Mouse (Mus musculus) hindbrain, postnatal 0 days (tissue): Measurements from ENCODE around the gene Gm10945. TPM values are rescaled to one million over a fixed set of nuclear protein-coding genes. Genes with fewer than 3 reads are reported as not detected.

Experiments
- ATAC-seq: fragments of 200-750 bp; cut with Nextera tagmentation; 2 replicates; pipeline ENCODE4 v1.8.0; 2017; ENCODE audit warnings: mild to moderate bottlenecking, moderate TSS enrichment, moderate library complexity
- DNase-seq: peaks from one replicate; pipeline ENCODE4 v3.0.0-alpha.2; 2015; ENCODE audit warnings: low spot score
- H3K27ac ChIP-seq: fragments of 300-500 bp; sonication (generic); 2 replicates; pipeline ENCODE4 v1.5.1; 2014; ENCODE audit warnings: mild to moderate bottlenecking
- H3K27me3 ChIP-seq: fragments of 300-500 bp; sonication (generic); 2 replicates; pipeline ENCODE4 v1.6.1; 2014; ENCODE audit warnings: low read length, mixed read lengths; ENCODE audit not compliant: insufficient read depth
- H3K36me3 ChIP-seq: fragments of 300-500 bp; sonication (generic); 2 replicates; pipeline ENCODE4 v1.6.1; 2014; ENCODE audit warnings: low read length, mixed read lengths; ENCODE audit not compliant: insufficient read depth
- H3K4me1 ChIP-seq: fragments of 300-500 bp; sonication (generic); 2 replicates; pipeline ENCODE4 v1.6.1; 2014; ENCODE audit warnings: antibody characterized with exemption, low read length, mixed read lengths; ENCODE audit not compliant: insufficient read depth
- H3K4me2 ChIP-seq: fragments of 300-500 bp; sonication (generic); 2 replicates; pipeline ENCODE4 v1.6.1; 2014; ENCODE audit warnings: low read depth, mild to moderate bottlenecking, low read length, moderate library complexity, mixed read lengths
- H3K4me3 ChIP-seq: fragments of 300-500 bp; sonication (generic); 2 replicates; pipeline ENCODE4 v1.5.1; 2014; ENCODE audit warnings: low read length
- H3K9ac ChIP-seq: fragments of 300-500 bp; sonication (generic); replicated peaks from 2 replicates; pipeline ENCODE4 v1.6.1; 2014; ENCODE audit warnings: mild to moderate bottlenecking, low read length, moderate library complexity, mixed read lengths
- H3K9me3 ChIP-seq: fragments of 300-500 bp; sonication (generic); 2 replicates; pipeline ENCODE4 v1.6.1; 2016; ENCODE audit warnings: low read length, mixed read lengths
- CTCF ChIP-seq: IDR thresholded peaks from 2 replicates; pipeline ENCODE4 v1.5.1; 2016; ENCODE audit warnings: antibody characterized with exemption, control low read depth, low read depth
- WGBS: fragments of 180-500 bp; shearing (Covaris S2); extraction: QIAGEN DNeasy Blood & Tissue Kit; methylation state at CpG from one replicate; pipeline ENCODE4 v1.1.7; 2014; 5-methylcytosine and 5-hydroxymethylcytosine counted together
- polyA plus RNA-seq: library from polyadenylated mRNA; unstranded; fragments of >200 nt; fragmentation: Nextera tagmentation; extraction: Ambion mirVana; gene quantifications from 2 replicates; pipeline ENCODE4 v1.2.1, GENCODE M21; 2015
- total RNA-seq: library from RNA; depleted of rRNA; stranded (reverse); fragments of >200 nt; gene quantifications from 2 replicates; pipeline ENCODE4 v1.2.3, GENCODE M21; 2014; rRNA removed

Gene Gm10945
- total RNA-seq = not detected in 2 replicates
- not detected in 2 replicates for polyA plus RNA-seq

DNA sequence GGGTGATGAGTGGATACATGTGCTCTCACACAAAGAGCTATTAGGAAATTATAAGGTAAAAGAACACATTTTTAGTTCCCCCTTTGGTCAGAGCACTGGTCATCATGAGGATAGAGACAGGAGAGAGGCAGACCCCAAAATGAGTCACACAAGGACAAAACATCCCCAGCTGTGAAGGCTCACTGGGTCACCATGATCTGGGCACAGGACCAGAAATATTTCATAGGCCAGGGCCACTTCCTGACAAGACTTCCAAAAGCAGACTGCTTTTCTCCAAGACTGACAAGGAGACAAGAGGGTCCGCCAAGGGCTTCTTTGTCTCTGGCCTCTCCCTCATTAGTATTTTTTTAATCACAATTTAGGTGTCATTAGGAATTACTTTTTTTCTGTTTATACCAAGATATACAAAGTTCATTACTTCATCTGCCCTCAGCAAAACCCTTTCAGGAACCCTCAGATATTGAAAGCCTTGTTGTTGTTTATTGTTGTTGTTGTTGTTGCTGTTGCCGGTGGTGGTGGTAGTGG is at the start of gene Gm10945:
Gm10945 (minus strand) TSS at position 475 of the 525 bp plus-strand sequence.
- no peak for ATAC-seq
- 87% methylated on average over 2 of the region's 2 CpGs for WGBS
- no peak within 1 kb of the TSS for H3K4me3 ChIP-seq

DNA sequence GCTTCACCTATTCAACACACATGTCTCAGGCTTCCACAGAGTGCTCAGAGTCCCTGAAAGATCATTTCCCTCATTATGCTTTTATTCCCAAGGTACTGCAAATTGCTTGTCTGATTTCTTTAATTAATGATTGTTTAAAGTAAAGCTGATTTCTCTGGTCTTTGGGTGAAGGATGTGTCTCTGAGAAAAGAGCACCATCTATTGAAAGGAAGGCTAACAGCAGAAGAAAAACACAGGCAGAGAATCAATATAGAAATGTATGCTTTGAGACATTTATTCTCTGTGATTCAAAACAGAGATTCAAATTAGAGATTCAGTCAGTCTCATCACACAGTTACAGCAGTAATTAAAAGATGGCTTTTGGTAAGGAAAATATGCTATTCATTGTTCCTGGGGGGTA is 28.7 kb upstream of the Gm10945 start:
- no peak for ATAC-seq
- H3K4me2 ChIP-seq = peak overlapping the region; percentile 55; the same call in 1 of the 2 replicates

More for the DNA sequence above, at the start of gene Gm10945:
- Histone ChIP-seq H3K36me3 (no peaks in the 10 kb centered on the region), H3K27me3 (no peaks in the 10 kb centered on the region), H3K9ac (no peak within 1 kb of the TSS), H3K4me1 (no peaks in the 10 kb centered on the region), H3K27ac (no peak within 1 kb of the TSS), H3K4me2 (no peak within 1 kb of the TSS), H3K9me3 (peaks cover 2% of the 10 kb centered on the region; the same call in 1 of the 2 replicates)
- no peak for DNase-seq
- no peak for TF ChIP-seq CTCF

DNA sequence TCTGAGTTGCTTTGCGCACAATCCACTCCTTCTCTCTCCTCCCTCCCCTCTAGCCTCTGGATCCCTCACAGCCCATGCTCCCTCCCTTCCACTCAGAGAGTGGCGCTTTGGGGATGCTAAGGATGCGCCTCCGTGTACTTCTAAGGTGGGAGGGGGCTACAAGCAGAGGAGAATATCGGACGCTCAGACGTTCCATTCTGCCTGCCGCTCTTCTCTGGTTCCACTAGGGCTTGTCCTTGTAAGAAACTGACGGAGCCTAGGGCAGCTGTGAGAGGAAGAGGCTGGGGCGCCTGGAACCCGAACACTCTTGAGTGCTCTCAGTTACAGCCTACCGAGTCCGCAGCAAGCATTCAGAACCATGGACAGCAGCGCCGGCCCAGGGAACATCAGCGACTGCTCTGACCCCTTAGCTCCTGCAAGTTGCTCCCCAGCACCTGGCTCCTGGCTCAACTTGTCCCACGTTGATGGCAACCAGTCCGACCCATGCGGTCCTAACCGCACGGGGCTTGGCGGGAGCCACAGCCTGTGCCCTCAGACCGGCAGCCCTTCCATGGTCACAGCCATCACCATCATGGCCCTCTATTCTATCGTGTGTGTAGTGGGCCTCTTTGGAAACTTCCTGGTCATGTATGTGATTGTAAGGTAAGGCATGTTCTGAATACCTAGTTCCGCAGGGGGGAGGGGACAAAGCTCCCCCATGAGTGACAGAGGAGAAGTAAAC is 27.1 kb upstream of the Gm10945 start:
- 4% methylated on average over 25 of the region's 25 CpGs for WGBS
- Histone ChIP-seq H3K4me3 (peak overlapping the region; percentile 38), H3K27ac (no peak overlapping the region), H3K4me1 (no peaks in the 10 kb centered on the region), H3K9ac (peak overlapping the region; percentile 39; the same call in 1 of the 2 replicates), H3K9me3 (no peaks in the 10 kb centered on the region), H3K27me3 (no peaks in the 10 kb centered on the region), H3K4me2 (peak overlapping the region; percentile 55), H3K36me3 (no peaks in the 10 kb centered on the region)
- TF ChIP-seq CTCF = peak; percentile 25
- DNase-seq = peak; percentile 50
- ATAC-seq = peak; percentile 89

More for the DNA sequence above, 28.7 kb upstream of the Gm10945 start:
- Histone ChIP-seq H3K36me3 (no peaks in the 10 kb centered on the region), H3K4me3 (peak overlapping the region; percentile 38; the same call in 1 of the 2 replicates), H3K4me1 (no peaks in the 10 kb centered on the region), H3K27me3 (no peaks in the 10 kb centered on the region), H3K9ac (no peak overlapping the region), H3K27ac (no peak overlapping the region), H3K9me3 (no peaks in the 10 kb centered on the region)
- peak; percentile 39 for DNase-seq
- peak; percentile 57 for TF ChIP-seq CTCF

DNA sequence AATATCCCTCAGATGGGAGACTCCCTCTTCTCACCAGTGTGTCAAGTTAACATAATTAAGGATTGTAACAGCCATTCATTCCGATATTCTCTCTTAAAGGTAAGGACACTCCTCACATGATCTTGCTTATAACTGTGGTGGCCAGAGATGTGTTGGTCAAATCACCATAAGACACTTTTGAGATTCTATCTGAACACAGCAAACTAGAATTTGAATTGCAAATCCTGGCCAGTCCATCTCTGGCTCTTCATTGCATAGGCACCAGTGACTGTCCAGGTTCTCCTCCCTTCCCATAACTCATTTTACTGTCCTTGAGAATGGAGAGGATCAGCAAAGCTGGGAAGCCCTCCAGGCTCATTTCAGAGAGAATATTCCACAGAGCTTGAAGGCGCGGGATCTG is 3.4 kb downstream of the Gm10945 start, which contains the start of gene Oprm1:
Oprm1 (plus strand) TSS at position 301 of the 400 bp plus-strand sequence.
- ATAC-seq = no peak
- H3K36me3 ChIP-seq = no peaks in the 10 kb centered on the region
- H3K4me2 ChIP-seq = no peak within 1 kb of the TSS
- no peak for TF ChIP-seq CTCF
- H3K4me1 ChIP-seq = no peaks in the 10 kb centered on the region
- no peaks in the 10 kb centered on the region for H3K27me3 ChIP-seq
- peaks cover 2% of the 10 kb centered on the region; the same call in 1 of the 2 replicates for H3K9me3 ChIP-seq
- no peak within 1 kb of the TSS for H3K4me3 ChIP-seq
- no peak within 1 kb of the TSS for H3K9ac ChIP-seq
- no peak for DNase-seq
- H3K27ac ChIP-seq = no peak within 1 kb of the TSS
- 90% methylated on average over 3 of the region's 3 CpGs for WGBS

DNA sequence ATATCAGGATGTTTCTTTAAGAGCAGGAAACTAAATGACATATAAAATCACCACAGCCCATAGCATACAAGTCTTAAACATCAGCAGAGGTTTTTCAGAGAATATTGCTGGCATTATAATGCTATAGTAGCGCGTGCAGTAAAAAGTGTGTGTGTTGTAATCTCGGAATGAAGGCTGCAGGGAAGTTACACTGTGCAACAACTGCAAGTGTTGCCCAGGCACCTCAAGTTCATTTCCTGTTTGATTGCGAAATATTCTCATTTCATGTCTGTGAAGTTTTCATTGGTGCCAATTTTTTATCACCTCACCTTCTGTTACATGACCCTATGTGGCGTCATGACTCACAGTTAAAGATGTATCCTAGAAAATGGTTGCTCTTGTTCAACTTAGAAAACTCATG is 8.2 kb downstream of the Gm10945 start:
- H3K4me1 ChIP-seq = no peaks in the 10 kb centered on the region
- H3K27ac ChIP-seq = no peak overlapping the region
- no peak for DNase-seq
- no peaks in the 10 kb centered on the region for H3K36me3 ChIP-seq
- H3K4me3 ChIP-seq = no peak overlapping the region
- no peak for TF ChIP-seq CTCF
- H3K27me3 ChIP-seq = no peaks in the 10 kb centered on the region
- 92% methylated on average over 5 of the region's 5 CpGs for WGBS
- no peak overlapping the region for H3K4me2 ChIP-seq
- no peaks in the 10 kb centered on the region for H3K9me3 ChIP-seq
- no peak for ATAC-seq
- no peak overlapping the region for H3K9ac ChIP-seq

DNA sequence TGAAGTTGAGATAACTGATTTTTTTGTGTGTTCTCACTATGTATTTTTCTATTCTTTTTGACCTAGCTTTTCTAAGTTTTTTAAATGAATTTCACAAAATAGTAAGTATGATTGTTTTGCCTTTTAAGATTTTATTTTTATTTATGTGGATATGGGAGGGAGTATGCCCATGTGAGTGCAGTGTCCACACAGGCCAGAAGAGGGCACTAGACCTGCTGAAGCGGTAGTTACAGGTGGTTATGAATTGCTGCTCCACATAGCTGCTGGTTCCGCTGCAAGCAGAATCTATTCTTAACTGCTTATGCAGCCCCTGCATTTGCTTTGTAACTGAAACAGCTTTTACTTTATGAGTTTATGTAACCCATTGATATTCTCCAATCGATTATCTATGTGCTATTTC is 33.1 kb downstream of the Gm10945 start:
- whole genome bisulfite sequencing = 90% methylated on average over 3 of the region's 3 CpGs
- no peak overlapping the region for H3K4me2 ChIP-seq
- TF ChIP-seq CTCF = peak; percentile 17; the same call in 1 of the 2 replicates
- no peak overlapping the region for H3K9ac ChIP-seq
- H3K9me3 ChIP-seq = no peaks in the 10 kb centered on the region
- no peak for DNase-seq
- H3K27ac ChIP-seq = no peak overlapping the region
- no peaks in the 10 kb centered on the region for H3K4me1 ChIP-seq
- no peak for ATAC-seq
- no peaks in the 10 kb centered on the region for H3K27me3 ChIP-seq
- H3K36me3 ChIP-seq = no peaks in the 10 kb centered on the region
- H3K4me3 ChIP-seq = no peak overlapping the region

DNA sequence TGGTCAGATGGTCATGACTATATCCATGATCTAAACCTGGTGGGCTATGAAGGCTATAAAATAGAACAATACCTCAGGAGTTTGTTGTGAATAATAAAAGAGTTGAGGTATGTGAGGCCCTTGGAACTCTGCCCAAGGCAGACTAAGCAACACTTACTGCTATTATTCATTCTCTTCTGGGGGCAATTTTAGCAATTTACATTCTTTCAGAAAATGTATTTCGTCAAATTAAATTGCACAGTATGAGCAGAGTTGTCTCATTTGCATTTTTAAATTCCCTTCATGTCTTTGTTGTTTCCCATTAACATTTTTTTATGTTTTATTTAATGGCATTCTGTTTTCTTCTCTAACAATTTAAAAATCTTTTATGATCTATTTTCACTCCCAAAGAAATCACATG is 37.8 kb downstream of the Gm10945 start:
- Histone ChIP-seq H3K36me3 (no peaks in the 10 kb centered on the region), H3K9ac (no peak overlapping the region), H3K4me3 (no peak overlapping the region), H3K27ac (no peak overlapping the region), H3K4me2 (no peak overlapping the region), H3K9me3 (no peaks in the 10 kb centered on the region), H3K27me3 (no peaks in the 10 kb centered on the region), H3K4me1 (no peaks in the 10 kb centered on the region)
- DNase-seq (peak; percentile 20), ATAC-seq (no peak)
- no peak for TF ChIP-seq CTCF
- 53% methylated on average over 1 of the region's 1 CpGs for WGBS
